Mouse (Mus musculus) gastrocnemius, postnatal 10 days (tissue): ENCODE measurements around the gene Rab38. TPM values are rescaled to one million over a fixed set of nuclear protein-coding genes. Genes with fewer than 3 reads are reported as not detected.

Source experiments
- DNase-seq: peaks from one replicate; pipeline ENCODE4 v3.0.0; 2021; ENCODE audit warnings: mixed read lengths
- total RNA-seq, 2 experiments: library from RNA; stranded (reverse); gene quantifications; 2 replicates each; pipeline ENCODE4 v1.2.3; 2021

Gene Rab38
- total RNA-seq, 2 experiments from 2014 or later: 1.0 to 1.9 TPM

GRCm38 (mm10) chr7:88527100-88527671 is 97.1 kb downstream of the Rab38 start:
- DNase-seq: no peak

- no peak for DNase-seq
Observed at GRCm38 (mm10) chr7:88536127-88536531, 106.1 kb downstream of the Rab38 start.

- DNase-seq: no peak
Observed at GRCm38 (mm10) chr7:88536743-88537142, 106.7 kb downstream of the Rab38 start.

Other genes with a start within 250 kb of the Rab38 start
- gene Ctsc, start 152.2 kb upstream of the Rab38 start, total RNA-seq: 10 to 100 TPM; 49.0 to 49.3 TPM